Mouse (Mus musculus) bone marrow macrophage, adult 2 months (primary cell): ENCODE measurements around the gene H6pd. TPM values are rescaled to one million over a fixed set of nuclear protein-coding genes. Genes with fewer than 3 reads are reported as not detected.
A peak's percentile ranks its signal among the peaks of the same experiment; 100 is the strongest.

Experiments
- H3K27ac ChIP-seq: 2 replicates; pipeline ENCODE4 v1.5.1; 2012; ENCODE audit warnings: low read depth, low read length; ENCODE audit not compliant: insufficient read depth
- H3K4me1 ChIP-seq: 2 replicates; pipeline ENCODE4 v1.6.1; 2012; ENCODE audit warnings: low read length; ENCODE audit not compliant: control insufficient read depth, insufficient read depth
- H3K4me3 ChIP-seq: 2 replicates; pipeline ENCODE4 v1.5.1; 2012; ENCODE audit warnings: mild to moderate bottlenecking, low read length, moderate library complexity; ENCODE audit not compliant: insufficient read depth
- CTCF ChIP-seq: IDR thresholded peaks from 2 replicates; pipeline ENCODE4 v1.5.1; 2012; ENCODE audit warnings: low read depth, mild to moderate bottlenecking, low read length, moderate library complexity
- POLR2A ChIP-seq: IDR thresholded peaks from 2 replicates; pipeline ENCODE4 v1.6.1; 2012; ENCODE audit warnings: mild to moderate bottlenecking, low read depth, low read length, borderline replicate concordance
- polyA plus RNA-seq: library from polyadenylated mRNA; stranded (reverse); fragments of >200 nt; gene quantifications from 2 replicates; pipeline ENCODE4 v1.2.4, GENCODE M21; 2012; ENCODE audit not compliant: missing spikeins, insufficient read depth, insufficient read length

H6pd gene
- polyA plus RNA-seq, 1 experiment, result 41.1 TPM

GRCm38 (mm10) chr4:149965672-149966071 lies 43.2 kb downstream of the H6pd start:
- Histone ChIP-seq H3K4me3 (no peak overlapping the region), H3K27ac (no peak overlapping the region), H3K4me1 (no peaks in the 10 kb centered on the region)
- no peak for TF ChIP-seq CTCF
- TF ChIP-seq POLR2A, result no peak

DNA sequence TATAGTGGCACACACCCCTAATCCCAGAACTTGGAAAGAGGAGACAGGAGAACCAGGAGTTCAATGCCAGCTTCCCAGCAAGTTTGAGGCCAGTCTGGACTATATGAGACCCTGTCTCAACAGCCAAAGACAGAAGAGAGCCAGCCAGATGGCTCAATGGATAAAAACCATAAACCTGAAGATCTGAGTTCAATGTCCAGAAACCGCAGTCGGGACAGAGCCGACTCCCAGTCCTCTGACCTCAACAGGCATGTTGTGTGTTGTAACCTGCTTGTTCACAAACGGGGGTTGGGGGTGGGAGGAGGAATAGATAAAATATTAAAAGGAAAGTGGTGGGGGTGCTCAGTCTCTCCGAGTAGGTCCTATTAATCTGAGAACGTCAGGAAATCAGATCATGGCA lies 43.6 kb downstream of the H6pd start:
- H3K4me3 ChIP-seq, result no peak overlapping the region
- no peak overlapping the region for H3K27ac ChIP-seq
- H3K4me1 ChIP-seq, result no peaks in the 10 kb centered on the region
- TF ChIP-seq CTCF (no peak), POLR2A (no peak)

DNA sequence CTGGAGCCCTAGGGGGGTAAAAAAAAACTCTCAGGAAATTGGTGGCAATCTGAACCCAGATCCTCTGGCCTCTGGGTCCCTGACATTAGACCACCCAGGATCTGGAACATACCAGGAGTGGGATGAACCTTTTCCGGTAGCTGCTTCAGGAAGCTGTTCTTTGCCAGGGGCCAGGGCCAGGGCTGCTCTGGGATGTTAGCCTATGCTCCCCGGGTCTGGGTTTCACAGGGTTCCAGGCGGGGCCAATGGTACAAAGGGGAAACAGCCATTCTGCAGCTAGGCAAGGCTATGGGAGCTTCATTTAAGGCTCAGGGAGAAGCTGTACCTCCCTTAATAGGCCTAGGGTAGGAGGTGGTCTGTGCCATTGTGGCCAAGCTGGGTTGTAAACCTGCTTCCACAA lies 44.1 kb downstream of the H6pd start:
- Histone ChIP-seq H3K4me3 (no peak overlapping the region), H3K27ac (no peak overlapping the region), H3K4me1 (no peaks in the 10 kb centered on the region)
- TF ChIP-seq CTCF (no peak), POLR2A (no peak)

GRCm38 (mm10) chr4:149964285-149964684 lies 44.5 kb downstream of the H6pd start:
- no peaks in the 10 kb centered on the region for H3K4me1 ChIP-seq
- H3K27ac ChIP-seq, result no peak overlapping the region
- TF ChIP-seq POLR2A, result no peak
- TF ChIP-seq CTCF, result no peak
- H3K4me3 ChIP-seq, result no peak overlapping the region

- no peak overlapping the region for H3K27ac ChIP-seq
- H3K4me1 ChIP-seq, result no peaks in the 10 kb centered on the region
- no peak overlapping the region for H3K4me3 ChIP-seq
- TF ChIP-seq POLR2A, result no peak
- TF ChIP-seq CTCF, result no peak
These were observed 48.4 kb downstream of the H6pd start for GRCm38 (mm10) chr4:149960391-149960790.

GRCm38 (mm10) chr4:149959816-149960215 lies 49.0 kb downstream of the H6pd start:
- no peak overlapping the region for H3K4me3 ChIP-seq
- TF ChIP-seq CTCF, result no peak
- no peak for TF ChIP-seq POLR2A
- no peak overlapping the region for H3K27ac ChIP-seq
- H3K4me1 ChIP-seq, result no peaks in the 10 kb centered on the region

- Histone ChIP-seq H3K4me1 (no peaks in the 10 kb centered on the region), H3K4me3 (no peak overlapping the region), H3K27ac (no peak overlapping the region)
- TF ChIP-seq CTCF (no peak), POLR2A (no peak)
These were observed 50.3 kb downstream of the H6pd start for GRCm38 (mm10) chr4:149958566-149958965.

DNA sequence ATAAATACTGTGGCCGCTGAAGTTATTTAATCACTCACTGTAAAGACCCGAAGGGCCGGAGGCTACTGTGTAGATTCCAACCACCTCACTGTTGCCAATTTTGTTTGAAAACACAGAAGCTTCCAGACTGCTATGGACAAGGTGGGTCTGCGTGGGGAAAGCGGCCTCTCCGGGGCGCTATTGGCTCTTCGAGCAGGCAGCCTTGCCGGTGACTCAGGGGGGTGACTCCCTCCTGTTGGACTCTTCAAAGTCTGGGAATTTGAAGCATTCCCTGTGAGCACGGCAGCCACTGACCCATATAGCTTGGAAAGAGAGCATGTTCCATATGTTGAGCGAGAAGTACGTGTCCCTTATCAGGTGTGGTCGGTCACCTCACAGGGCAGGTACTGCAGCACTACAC lies 52.8 kb downstream of the H6pd start:
- Histone ChIP-seq H3K4me1 (no peaks in the 10 kb centered on the region), H3K4me3 (no peak overlapping the region), H3K27ac (no peak overlapping the region)
- TF ChIP-seq CTCF, result no peak
- TF ChIP-seq POLR2A, result no peak

DNA sequence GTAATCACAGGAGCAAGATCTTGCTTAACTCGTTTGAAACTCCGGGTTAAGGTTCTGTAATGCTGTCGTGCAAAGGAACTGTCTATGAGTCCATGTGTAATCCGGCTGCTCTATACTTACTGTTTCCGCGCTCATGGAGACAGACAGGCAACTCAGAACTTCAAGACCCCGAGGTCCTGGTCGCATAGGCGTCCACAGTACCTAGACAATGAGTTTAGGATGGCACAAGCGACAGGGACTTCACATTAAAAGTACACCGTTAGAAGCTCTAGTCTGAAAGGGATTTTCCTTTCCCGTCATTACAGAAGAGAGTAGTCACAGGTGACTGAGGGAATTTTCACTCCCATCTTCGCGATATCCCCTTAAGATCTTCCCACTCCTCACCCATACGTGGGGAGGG lies 53.2 kb downstream of the H6pd start:
- Histone ChIP-seq H3K4me1 (no peaks in the 10 kb centered on the region), H3K4me3 (peak overlapping the region; percentile 45), H3K27ac (no peak overlapping the region)
- TF ChIP-seq CTCF (no peak), POLR2A (no peak)

- H3K27ac ChIP-seq, result no peak within 1 kb of the TSS
- H3K4me3 ChIP-seq, result peak within 1 kb of the TSS; percentile 58
- H3K4me1 ChIP-seq, result no peaks in the 10 kb centered on the region
- peak; percentile 83; the same call in 1 of the 2 replicates for TF ChIP-seq POLR2A
- no peak for TF ChIP-seq CTCF
These were observed 53.9 kb downstream of the H6pd start, which contains the start of gene Spsb1 for GRCm38 (mm10) chr4:149954893-149955439. Gene Spsb1 (minus strand): TSS chr4:149955043.
